Mouse (Mus musculus) pancreas, adult 10 weeks (tissue): ENCODE measurements around the gene Lrit3. TPM values are rescaled to one million over a fixed set of nuclear protein-coding genes. Genes with fewer than 3 reads are reported as not detected.

Source experiments
- polyA plus RNA-seq: library from polyadenylated mRNA; stranded (reverse); fragments of 350-450 nt; fragmentation: Illumina TruSeq; extraction: RNeasy Lipid Tissue Mini Kit (QIAGEN cat#74804); gene quantifications from one replicate; pipeline ENCODE4 v1.2.3, GENCODE M21; 2015; ENCODE audit warnings: low read depth, low replicate concordance; ENCODE audit not compliant: insufficient read depth

The Lrit3 gene
- not detected for polyA plus RNA-seq

GRCm38 (mm10) chr3:129803765-129804164 is at the start of gene Lrit3:
Gene Lrit3 (minus strand): TSS chr3:129804030.

DNA sequence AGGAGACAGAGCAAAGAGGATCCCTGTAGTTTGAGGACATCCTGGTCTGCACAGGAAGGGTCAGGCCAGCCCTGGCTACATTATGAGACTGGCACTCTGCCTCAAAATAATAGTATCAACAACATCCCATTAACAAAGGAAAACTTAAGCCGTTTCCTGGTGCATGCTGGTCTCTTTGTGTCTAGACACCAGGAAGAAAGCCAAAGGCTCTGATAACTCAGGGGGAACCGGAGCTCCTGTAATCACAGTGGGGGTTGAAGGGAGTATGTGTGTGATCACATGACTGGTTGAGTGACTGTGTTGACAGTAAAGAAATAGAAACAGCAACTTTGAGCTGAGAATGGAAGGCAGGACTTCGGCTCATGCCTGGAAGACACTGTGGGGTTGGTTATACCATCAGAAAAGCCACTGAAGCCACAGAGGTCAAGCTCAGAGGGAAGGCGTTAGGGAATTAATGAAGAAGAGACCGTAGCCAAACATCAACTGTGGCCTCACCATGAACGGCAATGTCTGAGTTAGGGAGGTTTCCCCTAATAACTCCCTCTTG is 31.6 kb upstream of the Lrit3 start, which contains the start of gene Cfi:
Cfi (plus strand) TSS at position 497 of the 547 bp plus-strand sequence.

DNA sequence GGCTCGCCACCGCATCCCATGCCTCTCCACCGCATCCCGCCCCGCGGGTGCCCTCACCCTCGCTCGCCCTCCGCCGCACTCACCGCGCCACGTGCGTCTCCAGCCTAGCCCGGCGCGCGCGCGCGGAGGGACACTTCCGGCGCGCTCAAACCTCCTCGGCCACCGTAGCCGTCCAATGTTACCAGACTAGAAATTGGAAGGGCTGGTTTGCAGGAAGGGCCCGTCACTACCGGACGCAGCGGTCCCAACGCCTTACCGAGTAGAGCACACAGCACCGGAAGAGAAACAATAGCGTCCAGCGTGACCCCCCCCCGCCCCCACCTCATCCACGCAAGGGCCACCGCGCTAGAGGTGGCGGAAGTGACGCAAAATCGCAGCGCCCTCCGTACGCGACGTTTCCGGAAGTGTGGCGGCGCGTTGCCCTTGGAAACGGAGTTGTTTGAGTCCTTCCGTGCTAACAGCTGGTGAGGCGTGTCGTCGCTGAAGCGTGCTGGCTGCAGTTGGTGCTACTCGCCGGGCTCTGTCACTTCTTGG is 27.3 kb upstream of the Lrit3 start, which contains the start of gene Gar1:
Gar1 (minus strand) TSS at position 362 of the 534 bp plus-strand sequence.

GRCm38 (mm10) chr3:129822206-129822775 is 18.5 kb upstream of the Lrit3 start, which contains the start of gene Rrh:
Gene Rrh (minus strand): TSS chr3:129822587.

GRCm38 (mm10) chr3:129754650-129755604 is 48.9 kb downstream of the Lrit3 start, which contains the start of gene Egf:
Gene Egf (minus strand): TSS chr3:129755316.

Other genes with a start within 250 kb of the Lrit3 start
- gene Egf, start 48.7 kb downstream of the Lrit3 start, polyA plus RNA-seq: 5.6 TPM
- not detected for gene Rrh, start 18.6 kb upstream of the Lrit3 start, polyA plus RNA-seq
- 6.6 TPM for gene Gar1, start 27.4 kb upstream of the Lrit3 start, polyA plus RNA-seq
- gene Cfi, start 31.9 kb upstream of the Lrit3 start, polyA plus RNA-seq: not detected
- gene Pla2g12a, start 74.6 kb upstream of the Lrit3 start, polyA plus RNA-seq: 7.7 TPM
- 5.1 TPM for gene Casp6, start 97.4 kb upstream of the Lrit3 start, polyA plus RNA-seq
- 6.4 TPM for gene Mcub, start 166.2 kb upstream of the Lrit3 start, polyA plus RNA-seq